Mouse (Mus musculus) embryonic facial prominence, embryonic 14.5 days (tissue): Measurements from ENCODE around the gene Por. TPM values are rescaled to one million over a fixed set of nuclear protein-coding genes. Genes with fewer than 3 reads are reported as not detected.

ENCODE experiments used
- ATAC-seq: fragments of 200-750 bp; cut with Nextera tagmentation; 2 replicates; pipeline ENCODE4 v1.8.0; 2017; ENCODE audit warnings: low read depth, moderate number of reproducible peaks, moderate TSS enrichment
- DNase-seq: peaks from one replicate; pipeline ENCODE4 v3.0.0-alpha.2; 2015; ENCODE audit warnings: low spot score
- H3K27ac ChIP-seq: fragments of 300-500 bp; sonication (generic); replicated peaks from 2 replicates; pipeline ENCODE4 v1.5.1; 2014; ENCODE audit warnings: low read depth, mild to moderate bottlenecking, low read length, moderate library complexity
- H3K27me3 ChIP-seq: fragments of 300-500 bp; sonication (generic); replicated peaks from 2 replicates; pipeline ENCODE4 v1.6.1; 2014; ENCODE audit warnings: low read length; ENCODE audit not compliant: control insufficient read depth, insufficient read depth
- H3K36me3 ChIP-seq: fragments of 300-500 bp; sonication (generic); 2 replicates; pipeline ENCODE4 v1.6.1; 2014; ENCODE audit warnings: low read length, mixed read lengths; ENCODE audit not compliant: control insufficient read depth, insufficient read depth
- H3K4me1 ChIP-seq: fragments of 300-500 bp; sonication (generic); 2 replicates; pipeline ENCODE4 v1.6.1; 2014; ENCODE audit warnings: antibody characterized with exemption, low read length; ENCODE audit not compliant: control insufficient read depth, insufficient read depth
- H3K4me2 ChIP-seq: fragments of 300-500 bp; sonication (generic); 2 replicates; pipeline ENCODE4 v1.6.1; 2014; ENCODE audit warnings: low read depth, mild to moderate bottlenecking, low read length, moderate library complexity, mixed read lengths
- H3K4me3 ChIP-seq: fragments of 300-500 bp; sonication (generic); 2 replicates; pipeline ENCODE4 v1.5.1; 2014; ENCODE audit warnings: low read depth, mild to moderate bottlenecking, low read length
- H3K9ac ChIP-seq: fragments of 300-500 bp; sonication (generic); 2 replicates; pipeline ENCODE4 v1.6.1; 2014; ENCODE audit warnings: low read depth, mild to moderate bottlenecking, low read length, moderate library complexity, mixed read lengths
- H3K9me3 ChIP-seq: fragments of 300-500 bp; sonication (generic); 2 replicates; pipeline ENCODE4 v1.6.1; 2016; ENCODE audit warnings: low read length; ENCODE audit not compliant: control insufficient read depth
- whole genome bisulfite sequencing: fragments of 180-500 bp; shearing (Covaris S2); extraction: QIAGEN DNeasy Blood & Tissue Kit; methylation state at CpG from one replicate; pipeline ENCODE4 v1.1.7; 2014; 5-methylcytosine and 5-hydroxymethylcytosine counted together
- polyA plus RNA-seq: library from polyadenylated mRNA; unstranded; fragments of >200 nt; fragmentation: Nextera tagmentation; extraction: Ambion mirVana; gene quantifications from 2 replicates; pipeline ENCODE4 v1.2.1, GENCODE M21; 2014

Por gene
- polyA plus RNA-seq = 61.8 and 61.9 TPM in 2 replicates

DNA sequence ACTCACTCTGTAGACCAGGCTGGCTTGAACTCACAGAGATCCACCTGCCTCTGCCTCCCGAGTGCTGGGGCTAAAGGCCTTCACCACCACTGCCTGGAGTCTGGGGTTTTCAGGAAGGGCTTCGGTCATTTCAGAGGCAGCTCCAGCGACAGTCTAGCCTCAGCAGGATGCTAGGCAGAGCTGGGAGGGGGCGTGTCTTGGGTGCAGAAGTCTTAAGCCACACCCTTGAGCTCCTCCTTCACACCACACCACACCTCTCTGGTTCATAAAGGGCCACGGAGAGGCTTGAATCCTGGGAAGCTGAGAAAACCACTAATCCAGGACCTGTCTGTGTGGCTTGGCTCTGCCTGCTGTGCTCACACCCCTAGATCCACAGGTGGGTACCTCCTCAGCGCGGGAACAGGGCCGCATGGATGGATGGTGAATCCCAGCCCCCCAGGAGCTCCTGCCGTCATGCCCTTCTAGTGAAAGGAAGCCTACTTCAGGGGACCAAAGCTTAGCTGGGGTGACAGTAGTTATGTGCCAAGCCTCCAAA, at the start of gene Por:
Gene Por, plus strand, starts transcription at position 293 of the 535 bp plus-strand sequence.
- peaks cover 7% of the 10 kb centered on the region; the same call in 1 of the 2 replicates for H3K4me1 ChIP-seq
- H3K9me3 ChIP-seq = peaks cover 10% of the 10 kb centered on the region; the same call in 1 of the 2 replicates
- 16% methylated on average over 9 of the region's 9 CpGs for WGBS
- no peaks in the 10 kb centered on the region for H3K36me3 ChIP-seq
- 0 out of 2 replicates have a peak within 1 kb of the TSS, but pooled peaks have one; percentile 25 for H3K9ac ChIP-seq
- no peak within 1 kb of the TSS for H3K4me3 ChIP-seq
- peak; percentile 81 for DNase-seq
- no peak within 1 kb of the TSS for H3K4me2 ChIP-seq
- H3K27ac ChIP-seq = no peak within 1 kb of the TSS
- no peaks in the 10 kb centered on the region for H3K27me3 ChIP-seq
- ATAC-seq = peak; percentile 75; the same call in 1 of the 2 replicates

DNA sequence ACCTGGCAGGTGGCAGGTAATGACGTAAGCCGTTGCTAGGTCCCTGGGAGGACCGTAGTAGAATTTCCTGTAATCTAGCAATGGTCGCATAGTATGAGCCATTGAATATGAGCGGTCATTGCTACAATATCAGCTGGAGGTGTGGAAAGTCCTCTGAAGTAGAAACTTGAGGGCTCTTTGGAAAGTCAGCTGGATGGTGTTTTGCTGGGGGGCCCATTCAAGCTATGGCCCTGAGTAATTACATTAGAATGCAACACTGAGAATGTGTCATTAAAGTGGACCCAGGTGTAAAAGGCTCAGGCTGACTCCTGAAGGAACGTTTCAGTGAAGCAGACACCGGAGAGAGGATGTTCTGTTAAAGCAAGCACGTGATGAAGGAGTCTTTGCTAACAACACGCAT, 49.3 kb upstream of the Por start:
- 81% methylated on average over 9 of the region's 9 CpGs for WGBS
- no peaks in the 10 kb centered on the region for H3K27me3 ChIP-seq
- no peak overlapping the region for H3K27ac ChIP-seq
- no peak overlapping the region for H3K9ac ChIP-seq
- no peaks in the 10 kb centered on the region for H3K36me3 ChIP-seq
- ATAC-seq (no peak), DNase-seq (no peak)
- H3K4me2 ChIP-seq = no peak overlapping the region
- no peak overlapping the region for H3K4me3 ChIP-seq
- H3K9me3 ChIP-seq = no peaks in the 10 kb centered on the region
- no peaks in the 10 kb centered on the region for H3K4me1 ChIP-seq

DNA sequence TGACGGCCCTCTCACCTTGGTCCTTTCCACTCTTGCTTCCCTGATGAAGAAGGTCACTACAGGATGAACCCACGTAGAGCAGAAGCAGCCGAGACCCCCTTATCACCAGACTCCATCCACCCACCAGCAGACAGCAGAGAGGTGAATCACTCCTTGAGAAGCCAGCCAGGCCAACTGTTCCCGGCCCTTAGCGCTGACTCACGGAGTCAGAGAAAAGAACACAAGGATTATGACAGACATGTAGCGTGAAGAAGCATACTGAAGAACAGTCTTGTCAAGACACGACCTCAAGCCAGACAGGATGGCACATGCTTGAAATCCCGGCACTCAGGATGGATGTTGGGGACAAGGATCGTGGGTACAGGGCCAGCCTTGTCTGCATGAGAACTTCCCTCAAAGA, 48.1 kb upstream of the Por start:
- H3K4me2 ChIP-seq = no peak overlapping the region
- no peaks in the 10 kb centered on the region for H3K4me1 ChIP-seq
- H3K9ac ChIP-seq = no peak overlapping the region
- 74% methylated on average over 10 of the region's 10 CpGs for WGBS
- H3K27ac ChIP-seq = no peak overlapping the region
- no peak overlapping the region for H3K4me3 ChIP-seq
- DNase-seq = peak; percentile 44
- no peaks in the 10 kb centered on the region for H3K36me3 ChIP-seq
- H3K27me3 ChIP-seq = no peaks in the 10 kb centered on the region
- no peaks in the 10 kb centered on the region for H3K9me3 ChIP-seq
- ATAC-seq = no peak

DNA sequence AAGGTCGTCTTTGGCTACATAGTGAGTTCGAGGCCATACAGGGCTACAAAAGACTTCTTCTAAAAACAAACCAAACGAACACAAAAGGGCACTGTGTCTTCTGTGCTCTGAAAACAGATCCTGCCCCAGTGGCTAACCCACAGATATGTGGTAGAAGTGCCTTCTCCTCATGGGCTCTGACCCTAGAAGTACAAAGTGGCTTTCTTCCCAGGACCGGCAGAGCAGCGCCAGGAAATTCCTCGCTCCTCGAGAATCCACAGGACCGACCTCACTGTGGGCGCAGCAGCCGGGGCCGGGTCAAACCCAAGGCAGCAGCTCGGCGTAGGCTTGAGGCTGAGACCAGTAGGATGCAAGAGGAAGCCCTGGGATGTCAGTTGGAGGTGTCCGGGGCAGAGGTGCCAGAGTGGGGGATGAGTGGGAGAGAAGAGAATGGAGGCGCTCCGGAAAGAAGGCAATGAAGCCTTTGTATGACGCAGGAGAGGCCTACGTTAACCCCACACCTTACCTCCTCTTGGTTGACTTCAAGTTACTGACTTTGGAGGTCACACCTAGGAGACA, 46.7 kb upstream of the Por start:
- Histone ChIP-seq H3K9me3 (no peaks in the 10 kb centered on the region), H3K4me2 (no peak overlapping the region), H3K36me3 (no peaks in the 10 kb centered on the region), H3K4me1 (no peaks in the 10 kb centered on the region), H3K27me3 (no peaks in the 10 kb centered on the region), H3K27ac (no peak overlapping the region), H3K9ac (no peak overlapping the region), H3K4me3 (no peak overlapping the region)
- DNase-seq (peak; percentile 13), ATAC-seq (no peak)
- WGBS = 68% methylated on average over 18 of the region's 18 CpGs

- no peaks in the 10 kb centered on the region for H3K36me3 ChIP-seq
- H3K9ac ChIP-seq = no peak overlapping the region
- no peak overlapping the region for H3K4me2 ChIP-seq
- peaks cover 5% of the 10 kb centered on the region for H3K4me1 ChIP-seq
- no peaks in the 10 kb centered on the region for H3K27me3 ChIP-seq
- H3K4me3 ChIP-seq = no peak overlapping the region
- ATAC-seq (no peak), DNase-seq (no peak)
- no peak overlapping the region for H3K27ac ChIP-seq
- H3K9me3 ChIP-seq = no peaks in the 10 kb centered on the region
- 45% methylated on average over 10 of the region's 10 CpGs for WGBS
Measured at GRCm38 (mm10) chr5:135628916-135629315, 40.9 kb upstream of the Por start.

DNA sequence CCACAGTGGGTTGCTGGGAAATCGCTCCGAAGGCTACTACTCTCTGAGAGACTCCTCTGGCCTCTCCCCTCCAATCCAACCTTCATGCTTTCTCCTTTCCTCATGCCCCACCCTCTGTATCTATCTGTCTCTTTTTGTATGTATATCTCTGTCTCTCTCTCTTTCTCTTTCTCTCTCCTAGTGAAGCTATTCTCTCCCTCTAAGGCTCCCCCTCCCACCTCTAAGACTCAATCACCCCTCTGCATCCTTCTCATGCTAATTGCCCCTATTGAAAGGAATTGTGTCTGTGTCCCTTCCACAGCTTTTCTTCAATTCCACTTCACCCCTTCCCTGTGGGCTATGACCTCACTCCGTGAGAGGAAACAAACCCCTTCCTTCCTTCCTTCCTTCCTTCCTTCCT, 40.4 kb upstream of the Por start:
- H3K27ac ChIP-seq = no peak overlapping the region
- peaks cover 5% of the 10 kb centered on the region for H3K4me1 ChIP-seq
- ATAC-seq (no peak), DNase-seq (no peak)
- no peaks in the 10 kb centered on the region for H3K36me3 ChIP-seq
- no peak overlapping the region for H3K9ac ChIP-seq
- WGBS = 86% methylated on average over 3 of the region's 3 CpGs
- no peak overlapping the region for H3K4me3 ChIP-seq
- no peak overlapping the region for H3K4me2 ChIP-seq
- no peaks in the 10 kb centered on the region for H3K27me3 ChIP-seq
- no peaks in the 10 kb centered on the region for H3K9me3 ChIP-seq

DNA sequence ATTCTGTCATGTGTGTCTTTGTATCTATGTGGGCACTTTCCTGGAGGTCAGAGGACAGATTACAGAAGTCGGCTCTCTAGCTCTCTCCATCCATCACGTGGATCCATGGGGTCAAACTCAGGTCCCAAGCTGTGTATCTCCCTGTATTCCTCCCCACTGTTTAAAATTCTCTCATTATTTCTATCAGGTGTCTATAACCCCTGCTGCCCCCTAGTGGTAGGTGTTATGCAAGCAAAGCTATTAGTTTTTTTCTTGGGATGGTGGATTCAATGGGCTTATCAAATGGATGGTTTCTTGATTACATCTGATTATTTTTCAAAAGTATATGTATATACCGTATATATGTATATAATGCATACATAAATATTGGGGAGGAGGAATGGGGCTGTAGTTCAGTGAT, 39.2 kb upstream of the Por start:
- H3K9me3 ChIP-seq = no peaks in the 10 kb centered on the region
- H3K4me3 ChIP-seq = no peak overlapping the region
- no peaks in the 10 kb centered on the region for H3K27me3 ChIP-seq
- ATAC-seq (no peak), DNase-seq (peak; percentile 23)
- no peak overlapping the region for H3K4me2 ChIP-seq
- peaks cover 5% of the 10 kb centered on the region for H3K4me1 ChIP-seq
- 32% methylated on average over 3 of the region's 3 CpGs for WGBS
- H3K9ac ChIP-seq = no peak overlapping the region
- no peak overlapping the region for H3K27ac ChIP-seq
- H3K36me3 ChIP-seq = peaks cover 7% of the 10 kb centered on the region

- H3K4me2 ChIP-seq = peak within 1 kb of the TSS; percentile 63
- peak within 1 kb of the TSS; percentile 74 for H3K27ac ChIP-seq
- ATAC-seq (peak; percentile 100), DNase-seq (peak; percentile 99)
- H3K27me3 ChIP-seq = no peaks in the 10 kb centered on the region
- H3K9ac ChIP-seq = peak within 1 kb of the TSS; percentile 83
- H3K36me3 ChIP-seq = peaks cover 24% of the 10 kb centered on the region
- no peaks in the 10 kb centered on the region for H3K9me3 ChIP-seq
- H3K4me1 ChIP-seq = peaks cover 5% of the 10 kb centered on the region
- H3K4me3 ChIP-seq = peak within 1 kb of the TSS; percentile 69
- WGBS = 25% methylated on average over 14 of the region's 30 CpGs
Measured at GRCm38 (mm10) chr5:135632117-135632796, 37.6 kb upstream of the Por start, which contains the start of gene Rhbdd2. TSS of gene Rhbdd2 (plus strand) at chr5:135632618.
